Comparison of ENCODE assay signal across 9 mouse cellular contexts in genomic region chr5:125113029-125113428, GRCm38 (mm10).
DNase-seq lines count a peak whose midpoint lies in the region; ATAC-seq lines count a peak whose summit lies in the region.
"Had no signal": no experiment of that assay in that cellular context is flagged by ENCODE, and none has a peak within 500 bp of the region (broad histone marks: within the 10 kb centered on the region; RNA-seq: fewer than 3 reads in every experiment).

No protein-coding gene starts in this region.

- H3K4me3 ChIP-seq in forebrain, embryonic 10.5 days, result no peak overlapping the region
- no peak overlapping the region for H3K4me3 ChIP-seq in forebrain, embryonic 11.5 days (ENCODE audit: low read depth, low read length)
- H3K4me3 ChIP-seq in lung, embryonic 16.5 days (ENCODE audit: low read length), result no peak overlapping the region
- H3K4me3 ChIP-seq in stomach, embryonic 14.5 days (ENCODE audit: low read depth, low read length), result no peak overlapping the region
- H3K4me3 ChIP-seq: erythroblast, embryonic 14.5 days had no signal

- H3K9me3 ChIP-seq in forebrain, embryonic 10.5 days, result peaks cover 5% of the 10 kb centered on the region; the same call in 1 of the 2 replicates
- H3K9me3 ChIP-seq in forebrain, embryonic 11.5 days (ENCODE audit: control insufficient read depth, low read length), result no peaks in the 10 kb centered on the region
- H3K9me3 ChIP-seq in lung, embryonic 16.5 days (ENCODE audit: control insufficient read depth, low read length), result no peaks in the 10 kb centered on the region
- no peaks in the 10 kb centered on the region for H3K9me3 ChIP-seq in stomach, embryonic 14.5 days (ENCODE audit: control insufficient read depth, low read depth, low read length)

- no peak for DNase-seq in forebrain, embryonic 10.5 days (ENCODE audit: extremely low spot score, low spot score)
- no peak for DNase-seq in forebrain, embryonic 11.5 days (ENCODE audit: low spot score)
- DNase-seq in lung, postnatal 25 days (ENCODE audit: low spot score), result no peak
- DNase-seq in layer of hippocampus, adult 9-11 months, result peak; percentile 69
- DNase-seq in adrenal gland, postnatal 36 days, result no peak
- DNase-seq in kidney, adult 18-20 months, result no peak

- no peaks in the 10 kb centered on the region for H3K27me3 ChIP-seq in forebrain, embryonic 10.5 days (ENCODE audit: poor library complexity, severe bottlenecking)
- H3K27me3 ChIP-seq in forebrain, embryonic 11.5 days (ENCODE audit: control insufficient read depth, insufficient read depth, low read length), result no peaks in the 10 kb centered on the region
- H3K27me3 ChIP-seq in lung, embryonic 16.5 days (ENCODE audit: control insufficient read depth, insufficient read depth, low read depth, low read length), result no peaks in the 10 kb centered on the region
- no peaks in the 10 kb centered on the region for H3K27me3 ChIP-seq in stomach, embryonic 14.5 days (ENCODE audit: control insufficient read depth, insufficient read depth, low read length)

- ATAC-seq in forebrain, embryonic 11.5 days (replicated peaks; ENCODE audit: low FRiP score), result no peak
- peak; percentile 87 for ATAC-seq in lung, embryonic 16.5 days (ENCODE audit: low read depth)
- peak; percentile 62; the same call in 1 of the 2 replicates for ATAC-seq in stomach, embryonic 14.5 days (ENCODE audit: insufficient number of reproducible peaks, insufficient read depth, low FRiP score, low read depth)

- H3K27ac ChIP-seq in forebrain, embryonic 10.5 days, result peak overlapping the region; percentile 21
- no peak overlapping the region for H3K27ac ChIP-seq in forebrain, embryonic 11.5 days (ENCODE audit: low read depth, low read length)
- H3K27ac ChIP-seq in lung, embryonic 16.5 days (ENCODE audit: low read length), result peak overlapping the region; percentile 54
- H3K27ac ChIP-seq in stomach, embryonic 14.5 days (ENCODE audit: low read length), result peak overlapping the region; percentile 78

- H3K4me1 ChIP-seq in forebrain, embryonic 10.5 days, result peaks cover 44% of the 10 kb centered on the region
- H3K4me1 ChIP-seq in forebrain, embryonic 11.5 days (replicated peaks; ENCODE audit: control insufficient read depth, insufficient read depth, low read length), result peaks cover 3% of the 10 kb centered on the region; the same call in 1 of the 2 replicates
- peaks cover 21% of the 10 kb centered on the region for H3K4me1 ChIP-seq in lung, embryonic 16.5 days (replicated peaks; ENCODE audit: control insufficient read depth, insufficient read depth, low read length)
- H3K4me1 ChIP-seq in stomach, embryonic 14.5 days (ENCODE audit: control insufficient read depth, insufficient read depth, low read length), result peaks cover 27% of the 10 kb centered on the region

- 71% methylated on average over 5 of the region's 5 CpGs for WGBS in forebrain, embryonic 10.5 days
- WGBS in forebrain, embryonic 11.5 days, result 73% methylated on average over 5 of the region's 5 CpGs
- WGBS in lung, embryonic 16.5 days, result 53% methylated on average over 5 of the region's 5 CpGs
- WGBS in stomach, embryonic 14.5 days, result 34% methylated on average over 5 of the region's 5 CpGs

- no peak overlapping the region for H3K4me2 ChIP-seq in forebrain, embryonic 11.5 days (ENCODE audit: low read depth, low read length, severe bottlenecking)
- H3K4me2 ChIP-seq in lung, embryonic 16.5 days (ENCODE audit: low read depth, low read length), result no peak overlapping the region
- H3K4me2 ChIP-seq in stomach, embryonic 14.5 days (replicated peaks; ENCODE audit: low read depth, low read length), result no peak overlapping the region

- no peak overlapping the region for H3K9ac ChIP-seq in forebrain, embryonic 11.5 days (ENCODE audit: low read length)
- H3K9ac ChIP-seq in lung, embryonic 16.5 days (ENCODE audit: low read length), result no peak overlapping the region
- H3K9ac ChIP-seq in stomach, embryonic 14.5 days (replicated peaks; ENCODE audit: low read depth, low read length), result no peak overlapping the region

- peaks cover 97% of the 10 kb centered on the region for H3K36me3 ChIP-seq in forebrain, embryonic 10.5 days (replicated peaks)
- H3K36me3 ChIP-seq in forebrain, embryonic 11.5 days (ENCODE audit: control insufficient read depth, insufficient read depth, low read length), result peaks cover 19% of the 10 kb centered on the region
- H3K36me3 ChIP-seq in lung, embryonic 16.5 days (ENCODE audit: control insufficient read depth, insufficient read depth, low read length), result peaks cover 43% of the 10 kb centered on the region
- H3K36me3 ChIP-seq in stomach, embryonic 14.5 days (ENCODE audit: control insufficient read depth, insufficient read depth, low read length), result peaks cover 51% of the 10 kb centered on the region
